Mouse (Mus musculus): Measurements from ENCODE around the gene Galnt18. TPM values are rescaled to one million over a fixed set of nuclear protein-coding genes. Genes with fewer than 3 reads are reported as not detected.

Gene Galnt18
- polyA plus RNA-seq, 1 experiment, result 13.6 TPM

DNA sequence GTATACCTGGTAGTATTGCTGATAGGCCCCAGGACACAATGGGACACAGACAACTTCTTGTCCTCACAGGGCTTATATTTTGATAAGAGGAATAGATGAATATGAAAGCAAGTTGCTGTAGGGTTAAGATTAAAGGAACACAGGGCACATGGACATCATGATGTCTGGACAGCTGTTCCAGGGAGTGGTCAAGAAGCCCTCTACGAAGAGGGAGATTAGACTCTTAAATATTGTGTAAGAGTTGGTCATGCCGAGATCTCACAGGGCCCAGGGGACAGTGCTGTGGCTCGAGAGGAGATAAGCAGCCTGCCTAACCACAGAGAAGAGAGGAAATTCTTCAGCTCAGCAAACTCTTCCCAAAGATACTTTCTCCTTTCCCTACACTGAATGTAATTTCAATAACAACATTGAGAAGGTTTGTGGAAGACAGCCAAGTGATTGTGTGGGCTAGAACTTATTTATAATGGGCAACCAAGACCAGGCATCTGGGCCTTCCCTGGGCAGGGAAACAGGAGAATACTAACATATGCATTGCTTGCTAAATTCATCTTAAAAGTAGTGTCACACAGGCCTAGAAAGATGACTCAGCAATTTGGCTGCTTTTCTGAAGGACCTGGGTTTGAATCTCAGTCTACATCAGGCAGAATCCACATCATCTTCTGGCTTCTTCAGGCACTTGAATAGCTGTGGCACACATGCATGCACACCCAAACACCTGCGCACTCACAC is 178.3 kb downstream of the Galnt18 start:
- Histone ChIP-seq H3K27ac (ENCODE audit: control insufficient read depth, insufficient read depth, low read length) (no peak overlapping the region), H3K4me1 (replicated peaks; ENCODE audit: control insufficient read depth, insufficient read depth, low read length) (no peaks in the 10 kb centered on the region), H3K4me3 (ENCODE audit: control insufficient read depth, insufficient read depth, low read length) (no peak overlapping the region), H3K36me3 (ENCODE audit: control insufficient read depth, insufficient read depth, low read length) (no peaks in the 10 kb centered on the region), H3K27me3 (ENCODE audit: control insufficient read depth, insufficient read depth, low read length) (no peaks in the 10 kb centered on the region)
- TF ChIP-seq CTCF (IDR thresholded peaks at IDR 0.05; ENCODE audit: borderline replicate concordance, control insufficient read depth, extremely low read depth, insufficient read depth, low read length, poor library complexity) (no peak), POLR2A (IDR thresholded peaks at IDR 0.05; ENCODE audit: control insufficient read depth, extremely low read depth, insufficient read depth, low read length, poor library complexity) (no peak)
- no peak for DNase-seq
- 73% methylated on average over 4 of the region's 4 CpGs for WGBS

- Histone ChIP-seq H3K27ac (ENCODE audit: control insufficient read depth, insufficient read depth, low read length) (no peak overlapping the region), H3K27me3 (ENCODE audit: control insufficient read depth, insufficient read depth, low read length) (no peaks in the 10 kb centered on the region), H3K36me3 (ENCODE audit: control insufficient read depth, insufficient read depth, low read length) (no peaks in the 10 kb centered on the region), H3K4me3 (ENCODE audit: control insufficient read depth, insufficient read depth, low read length) (no peak overlapping the region), H3K4me1 (replicated peaks; ENCODE audit: control insufficient read depth, insufficient read depth, low read length) (no peaks in the 10 kb centered on the region)
- TF ChIP-seq POLR2A (IDR thresholded peaks at IDR 0.05; ENCODE audit: control insufficient read depth, extremely low read depth, insufficient read depth, low read length, poor library complexity), result no peak
- no peak for TF ChIP-seq CTCF (IDR thresholded peaks at IDR 0.05; ENCODE audit: borderline replicate concordance, control insufficient read depth, extremely low read depth, insufficient read depth, low read length, poor library complexity)
- no peak for DNase-seq
- WGBS, result 82% methylated on average over 6 of the region's 6 CpGs
Observed at GRCm38 (mm10) chr7:111600756-111601155, 179.0 kb downstream of the Galnt18 start.

DNA sequence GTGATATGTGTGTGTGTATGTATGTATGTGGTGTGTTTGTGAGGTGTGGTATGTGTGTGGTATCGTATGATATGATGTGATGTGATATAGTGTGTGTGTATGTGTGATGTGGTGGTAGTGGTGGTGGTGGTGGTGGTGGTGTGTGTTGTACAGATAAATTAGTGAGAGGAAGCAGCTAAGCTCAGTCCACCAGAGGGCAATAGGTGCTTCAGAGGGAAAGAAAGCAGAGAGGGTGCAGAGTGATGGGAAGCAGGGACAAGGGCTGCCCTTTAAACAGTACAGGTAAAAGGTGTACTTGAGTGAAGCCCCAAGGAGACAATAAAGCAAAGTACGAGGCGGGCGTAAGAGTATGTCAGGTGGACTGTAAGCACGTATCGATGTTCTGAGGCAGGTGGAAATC is 186.1 kb downstream of the Galnt18 start:
- 94% methylated on average over 6 of the region's 6 CpGs for WGBS
- Histone ChIP-seq H3K36me3 (ENCODE audit: control insufficient read depth, insufficient read depth, low read length) (no peaks in the 10 kb centered on the region), H3K27ac (ENCODE audit: control insufficient read depth, insufficient read depth, low read length) (no peak overlapping the region), H3K4me1 (replicated peaks; ENCODE audit: control insufficient read depth, insufficient read depth, low read length) (no peaks in the 10 kb centered on the region), H3K27me3 (ENCODE audit: control insufficient read depth, insufficient read depth, low read length) (no peaks in the 10 kb centered on the region), H3K4me3 (ENCODE audit: control insufficient read depth, insufficient read depth, low read length) (no peak overlapping the region)
- DNase-seq, result no peak
- no peak for TF ChIP-seq CTCF (IDR thresholded peaks at IDR 0.05; ENCODE audit: borderline replicate concordance, control insufficient read depth, extremely low read depth, insufficient read depth, low read length, poor library complexity)
- no peak for TF ChIP-seq POLR2A (IDR thresholded peaks at IDR 0.05; ENCODE audit: control insufficient read depth, extremely low read depth, insufficient read depth, low read length, poor library complexity)

DNA sequence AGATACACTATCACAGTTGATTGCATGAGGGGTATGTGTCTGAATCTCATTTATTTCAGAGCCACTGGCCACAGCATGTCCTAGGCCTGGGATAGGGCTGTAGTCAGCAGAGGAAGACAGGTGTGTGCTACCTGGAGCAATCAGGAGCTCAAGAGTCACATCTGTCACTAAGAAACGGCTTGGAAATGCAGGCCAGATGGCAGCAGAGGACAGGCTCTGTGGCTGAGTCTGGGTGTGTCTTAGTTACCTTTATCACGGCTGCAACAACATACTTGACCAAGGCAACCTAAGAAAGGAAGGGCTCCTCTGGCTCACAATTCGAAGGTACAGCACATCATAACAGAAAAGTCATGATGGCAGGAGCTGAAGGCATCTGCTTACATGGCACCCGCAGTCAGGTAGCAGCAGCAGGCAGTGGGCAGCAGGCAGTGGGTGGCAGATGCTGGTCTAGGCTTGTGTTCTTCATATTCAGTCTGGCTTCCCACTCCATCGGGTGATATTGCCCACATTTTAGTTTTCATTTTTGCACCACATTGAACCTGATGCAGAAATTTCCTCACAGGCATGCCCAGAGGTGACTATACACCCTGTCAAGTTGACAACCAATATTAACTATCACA is 190.2 kb downstream of the Galnt18 start:
- 71% methylated on average over 5 of the region's 5 CpGs for WGBS
- TF ChIP-seq POLR2A (IDR thresholded peaks at IDR 0.05; ENCODE audit: control insufficient read depth, extremely low read depth, insufficient read depth, low read length, poor library complexity) (no peak), CTCF (IDR thresholded peaks at IDR 0.05; ENCODE audit: borderline replicate concordance, control insufficient read depth, extremely low read depth, insufficient read depth, low read length, poor library complexity) (no peak)
- Histone ChIP-seq H3K27me3 (ENCODE audit: control insufficient read depth, insufficient read depth, low read length) (no peaks in the 10 kb centered on the region), H3K4me3 (ENCODE audit: control insufficient read depth, insufficient read depth, low read length) (no peak overlapping the region), H3K27ac (ENCODE audit: control insufficient read depth, insufficient read depth, low read length) (no peak overlapping the region), H3K36me3 (ENCODE audit: control insufficient read depth, insufficient read depth, low read length) (no peaks in the 10 kb centered on the region), H3K4me1 (replicated peaks; ENCODE audit: control insufficient read depth, insufficient read depth, low read length) (no peaks in the 10 kb centered on the region)
- DNase-seq, result no peak

- H3K36me3 ChIP-seq (ENCODE audit: control insufficient read depth, insufficient read depth, low read length), result no peaks in the 10 kb centered on the region
- no peak overlapping the region for H3K27ac ChIP-seq (ENCODE audit: control insufficient read depth, insufficient read depth, low read length)
- no peaks in the 10 kb centered on the region for H3K27me3 ChIP-seq (ENCODE audit: control insufficient read depth, insufficient read depth, low read length)
- H3K4me1 ChIP-seq (replicated peaks; ENCODE audit: control insufficient read depth, insufficient read depth, low read length), result no peaks in the 10 kb centered on the region
- H3K4me3 ChIP-seq (ENCODE audit: control insufficient read depth, insufficient read depth, low read length), result no peak overlapping the region
- no peak for DNase-seq
- WGBS, result 72% methylated on average over 4 of the region's 4 CpGs
- no peak for TF ChIP-seq CTCF (IDR thresholded peaks at IDR 0.05; ENCODE audit: borderline replicate concordance, control insufficient read depth, extremely low read depth, insufficient read depth, low read length, poor library complexity)
- TF ChIP-seq POLR2A (IDR thresholded peaks at IDR 0.05; ENCODE audit: control insufficient read depth, extremely low read depth, insufficient read depth, low read length, poor library complexity), result no peak
Observed at GRCm38 (mm10) chr7:111588291-111588781, 191.4 kb downstream of the Galnt18 start.

DNA sequence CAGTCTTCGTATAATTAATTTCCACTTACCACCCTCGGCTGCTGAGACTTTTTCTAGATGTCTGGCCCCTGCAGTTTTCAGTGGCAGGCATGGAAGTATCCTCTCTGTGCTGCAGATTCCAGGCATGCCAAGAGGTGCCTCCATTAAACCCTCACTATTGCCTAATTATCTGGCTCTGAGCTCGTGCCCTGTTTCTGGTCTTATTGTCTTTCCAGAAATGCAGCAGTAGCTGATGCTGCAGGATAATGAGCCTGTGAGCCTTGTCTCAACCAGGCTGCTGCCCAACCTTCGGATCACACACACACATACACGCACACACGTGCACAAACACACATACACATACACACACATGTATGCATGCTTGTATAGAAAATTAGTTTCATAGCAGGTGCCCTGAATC is 199.2 kb downstream of the Galnt18 start:
- 87% methylated on average over 6 of the region's 6 CpGs for WGBS
- no peaks in the 10 kb centered on the region for H3K36me3 ChIP-seq (ENCODE audit: control insufficient read depth, insufficient read depth, low read length)

More for the DNA sequence above, 199.2 kb downstream of the Galnt18 start:
- TF ChIP-seq CTCF (IDR thresholded peaks at IDR 0.05; ENCODE audit: borderline replicate concordance, control insufficient read depth, extremely low read depth, insufficient read depth, low read length, poor library complexity), result no peak
- no peak for TF ChIP-seq POLR2A (IDR thresholded peaks at IDR 0.05; ENCODE audit: control insufficient read depth, extremely low read depth, insufficient read depth, low read length, poor library complexity)
- Histone ChIP-seq H3K4me1 (replicated peaks; ENCODE audit: control insufficient read depth, insufficient read depth, low read length) (no peaks in the 10 kb centered on the region), H3K4me3 (ENCODE audit: control insufficient read depth, insufficient read depth, low read length) (no peak overlapping the region), H3K27ac (ENCODE audit: control insufficient read depth, insufficient read depth, low read length) (no peak overlapping the region), H3K27me3 (ENCODE audit: control insufficient read depth, insufficient read depth, low read length) (no peaks in the 10 kb centered on the region)
- no peak for DNase-seq
